Mouse (Mus musculus): Measurements from ENCODE around the gene Casp7.

- TF ChIP-seq MAX (IDR thresholded peaks at IDR 0.05), result peak; percentile 88
- no peak for TF ChIP-seq USF1 (IDR thresholded peaks at IDR 0.05; ENCODE audit: low read depth)
Measured at GRCm38 (mm10) chr19:56396669-56397621, at the start of gene Casp7.
